Mouse (Mus musculus): ENCODE measurements around the gene Mbd3l1. TPM values are rescaled to one million over a fixed set of nuclear protein-coding genes. Genes with fewer than 3 reads are reported as not detected.
A peak's percentile ranks its signal among the peaks of the same experiment; 100 is the strongest.

Mbd3l1 gene
- not detected in 2 replicates for polyA plus RNA-seq (2015; fragmentation: Nextera tagmentation; extraction: Ambion mirVana)

DNA sequence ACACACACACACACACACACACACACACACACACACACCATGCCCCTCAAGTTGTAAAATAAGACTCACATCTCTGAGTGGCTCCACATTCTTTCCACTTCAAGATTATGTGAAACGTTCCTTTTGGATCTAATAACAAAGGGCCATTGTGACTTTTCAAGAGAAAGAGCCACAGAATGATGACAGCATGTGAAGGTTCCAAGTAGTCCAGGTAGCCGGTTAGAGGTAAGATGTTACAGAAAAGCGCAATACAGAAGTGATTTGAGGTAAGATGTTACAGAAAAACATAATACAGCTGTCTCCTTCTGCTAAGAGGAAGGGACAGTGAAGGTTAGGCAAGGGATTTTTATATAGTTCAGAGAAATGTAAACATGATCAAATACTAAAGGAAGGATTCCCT, at the start of gene Mbd3l1, which contains the start of gene Zfp558:
Gene Mbd3l1, plus strand, starts transcription at position 192 of the 400 bp plus-strand sequence.
Gene Zfp558, minus strand, starts transcription at position 101 of the 400 bp plus-strand sequence.
- Histone ChIP-seq H3K27ac (no peak within 1 kb of the TSS), H3K4me3 (replicated peaks) (no peak within 1 kb of the TSS), H3K4me2 (replicated peaks) (no peak within 1 kb of the TSS), H3K9ac (no peak within 1 kb of the TSS), H3K27me3 (replicated peaks) (no peaks in the 10 kb centered on the region), H3K36me3 (no peaks in the 10 kb centered on the region), H3K4me1 (replicated peaks) (no peaks in the 10 kb centered on the region), H3K9me3 (no peaks in the 10 kb centered on the region)
- WGBS = 78% methylated on average over 3 of the region's 3 CpGs
- ATAC-seq = no peak

DNA sequence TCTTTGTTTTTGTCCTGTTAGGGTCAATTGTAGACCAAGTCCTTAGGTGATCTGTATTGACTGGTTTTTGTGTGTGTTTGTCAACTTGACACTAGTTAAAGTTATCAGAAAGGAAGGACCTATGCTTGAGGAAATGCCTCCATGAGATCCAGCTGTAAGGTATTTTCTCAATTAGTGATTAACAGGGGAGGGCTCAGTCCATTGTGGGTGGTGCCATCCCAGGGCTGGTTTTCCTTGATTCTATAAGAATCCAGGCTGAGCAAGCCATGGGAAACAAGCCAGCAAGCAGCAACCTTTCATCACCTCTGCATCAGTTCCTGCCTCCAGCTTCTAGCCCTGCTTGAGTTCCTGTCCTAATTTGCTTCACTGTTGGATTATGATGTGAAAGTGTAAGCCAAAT, 47.8 kb upstream of the Mbd3l1 start, which contains the start of gene Mbd3l2:
Gene Mbd3l2, plus strand, starts transcription at position 301 of the 400 bp plus-strand sequence.
- ATAC-seq = no peak
- no peak within 1 kb of the TSS for H3K4me3 ChIP-seq (replicated peaks)
- H3K9ac ChIP-seq = no peak within 1 kb of the TSS
- H3K9me3 ChIP-seq = no peaks in the 10 kb centered on the region
- H3K27me3 ChIP-seq (replicated peaks) = no peaks in the 10 kb centered on the region
- no peaks in the 10 kb centered on the region for H3K4me1 ChIP-seq (replicated peaks)
- no peak within 1 kb of the TSS for H3K27ac ChIP-seq
- H3K4me2 ChIP-seq (replicated peaks) = no peak within 1 kb of the TSS
- H3K36me3 ChIP-seq = no peaks in the 10 kb centered on the region

DNA sequence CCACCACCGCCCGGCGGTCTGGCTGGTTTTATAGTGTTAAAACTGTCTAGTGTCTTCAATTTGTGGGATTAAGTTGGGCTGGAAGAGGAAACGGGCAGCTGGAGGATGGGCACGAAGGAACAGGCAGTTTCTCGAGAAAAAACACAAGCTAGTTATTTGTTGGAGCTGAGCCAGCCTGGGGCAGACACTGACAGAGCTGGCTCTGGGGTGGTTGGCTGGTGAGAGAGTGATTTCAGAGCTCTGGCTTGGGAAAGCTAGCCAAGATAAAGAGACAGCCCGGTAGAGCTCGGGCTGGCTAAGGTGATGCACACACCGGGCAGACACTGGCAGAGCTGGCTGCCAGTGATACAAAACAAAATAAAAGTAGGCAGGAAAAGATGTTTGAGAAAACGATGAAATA, 46.5 kb upstream of the Mbd3l1 start:
- H3K4me2 ChIP-seq (replicated peaks) = no peak overlapping the region
- ATAC-seq = no peak
- no peaks in the 10 kb centered on the region for H3K9me3 ChIP-seq
- no peaks in the 10 kb centered on the region for H3K36me3 ChIP-seq
- H3K27ac ChIP-seq = no peak overlapping the region
- no peaks in the 10 kb centered on the region for H3K4me1 ChIP-seq (replicated peaks)
- H3K4me3 ChIP-seq (replicated peaks) = no peak overlapping the region
- no peaks in the 10 kb centered on the region for H3K27me3 ChIP-seq (replicated peaks)
- no peak overlapping the region for H3K9ac ChIP-seq
- 77% methylated on average over 10 of the region's 10 CpGs for WGBS

DNA sequence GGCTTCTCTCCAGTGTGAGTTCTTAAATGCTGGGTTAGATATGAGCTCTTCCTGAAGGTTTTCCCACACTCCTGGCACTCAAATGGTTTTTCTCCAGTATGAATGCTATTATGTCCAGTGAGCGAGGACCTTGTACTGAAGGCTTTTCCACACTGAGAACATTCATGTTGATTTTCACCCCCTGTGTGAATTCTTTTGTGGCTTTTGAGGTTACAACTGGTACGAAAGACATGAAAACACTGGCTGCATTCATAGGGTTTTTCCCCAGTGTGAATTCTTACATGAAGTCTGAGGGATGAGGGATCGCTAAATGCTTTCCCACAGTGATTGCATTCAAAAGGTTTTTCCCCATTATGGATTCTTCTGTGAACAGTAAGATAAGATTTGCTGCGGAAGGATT, 21.6 kb upstream of the Mbd3l1 start:
- H3K4me3 ChIP-seq (replicated peaks) = no peak overlapping the region
- H3K4me2 ChIP-seq (replicated peaks) = no peak overlapping the region
- 92% methylated on average over 4 of the region's 4 CpGs for WGBS
- H3K4me1 ChIP-seq (replicated peaks) = no peaks in the 10 kb centered on the region
- no peaks in the 10 kb centered on the region for H3K27me3 ChIP-seq (replicated peaks)
- no peak for ATAC-seq
- H3K9ac ChIP-seq = no peak overlapping the region
- H3K9me3 ChIP-seq = no peaks in the 10 kb centered on the region
- H3K36me3 ChIP-seq = 0 out of 2 replicates have a peak, but pooled peaks cover 3% of the 10 kb centered on the region
- no peak overlapping the region for H3K27ac ChIP-seq

DNA sequence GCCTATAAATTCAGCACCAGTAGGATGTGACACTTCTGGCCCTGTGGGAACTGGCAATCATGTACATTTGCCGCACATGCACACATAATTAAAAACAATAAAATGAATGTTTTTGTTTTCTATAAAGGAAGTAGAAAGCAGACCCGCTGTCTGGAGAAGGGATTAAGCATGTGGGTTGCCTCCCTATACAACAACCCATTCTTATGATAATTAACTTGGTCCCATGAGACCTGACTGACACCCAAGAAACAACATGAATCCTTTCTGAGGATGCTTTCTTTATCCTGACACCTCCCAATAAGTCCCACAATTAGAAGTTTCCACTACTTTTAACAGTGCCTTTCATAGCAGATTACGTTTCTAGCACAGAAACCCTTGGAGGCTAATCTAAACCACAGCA, 10.8 kb upstream of the Mbd3l1 start:
- H3K4me2 ChIP-seq (replicated peaks) = no peak overlapping the region
- 89% methylated on average over 3 of the region's 3 CpGs for WGBS
- no peak for ATAC-seq

DNA sequence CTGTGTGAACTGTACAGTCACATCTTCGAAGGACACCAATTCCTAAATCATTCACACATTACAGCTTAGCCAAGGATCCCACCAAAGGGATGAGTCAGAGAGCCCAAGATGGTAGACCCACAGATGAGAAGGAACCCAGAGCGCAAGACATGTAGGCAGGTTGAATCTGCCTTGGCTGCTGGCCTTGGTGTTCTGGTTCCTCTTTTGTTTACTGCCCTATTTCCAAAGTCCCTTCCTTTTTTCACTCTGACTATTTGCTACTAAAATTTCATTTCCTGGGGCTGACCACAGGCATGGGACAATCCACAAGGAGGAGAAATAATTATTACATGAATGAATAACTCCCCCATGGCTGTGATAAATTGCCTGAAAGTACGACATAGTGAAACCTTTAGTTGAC, 10.2 kb upstream of the Mbd3l1 start:
- no peak overlapping the region for H3K27ac ChIP-seq
- no peak for ATAC-seq
- no peaks in the 10 kb centered on the region for H3K4me1 ChIP-seq (replicated peaks)
- no peaks in the 10 kb centered on the region for H3K36me3 ChIP-seq
- H3K9me3 ChIP-seq = no peaks in the 10 kb centered on the region
- H3K4me2 ChIP-seq (replicated peaks) = no peak overlapping the region
- no peaks in the 10 kb centered on the region for H3K27me3 ChIP-seq (replicated peaks)
- H3K9ac ChIP-seq = no peak overlapping the region
- no peak overlapping the region for H3K4me3 ChIP-seq (replicated peaks)
- 83% methylated on average over 3 of the region's 3 CpGs for WGBS

More for the DNA sequence above, 10.8 kb upstream of the Mbd3l1 start:
- Histone ChIP-seq H3K27me3 (replicated peaks) (no peaks in the 10 kb centered on the region), H3K36me3 (no peaks in the 10 kb centered on the region), H3K4me3 (replicated peaks) (no peak overlapping the region), H3K9ac (no peak overlapping the region), H3K27ac (no peak overlapping the region), H3K4me1 (replicated peaks) (no peaks in the 10 kb centered on the region), H3K9me3 (no peaks in the 10 kb centered on the region)

DNA sequence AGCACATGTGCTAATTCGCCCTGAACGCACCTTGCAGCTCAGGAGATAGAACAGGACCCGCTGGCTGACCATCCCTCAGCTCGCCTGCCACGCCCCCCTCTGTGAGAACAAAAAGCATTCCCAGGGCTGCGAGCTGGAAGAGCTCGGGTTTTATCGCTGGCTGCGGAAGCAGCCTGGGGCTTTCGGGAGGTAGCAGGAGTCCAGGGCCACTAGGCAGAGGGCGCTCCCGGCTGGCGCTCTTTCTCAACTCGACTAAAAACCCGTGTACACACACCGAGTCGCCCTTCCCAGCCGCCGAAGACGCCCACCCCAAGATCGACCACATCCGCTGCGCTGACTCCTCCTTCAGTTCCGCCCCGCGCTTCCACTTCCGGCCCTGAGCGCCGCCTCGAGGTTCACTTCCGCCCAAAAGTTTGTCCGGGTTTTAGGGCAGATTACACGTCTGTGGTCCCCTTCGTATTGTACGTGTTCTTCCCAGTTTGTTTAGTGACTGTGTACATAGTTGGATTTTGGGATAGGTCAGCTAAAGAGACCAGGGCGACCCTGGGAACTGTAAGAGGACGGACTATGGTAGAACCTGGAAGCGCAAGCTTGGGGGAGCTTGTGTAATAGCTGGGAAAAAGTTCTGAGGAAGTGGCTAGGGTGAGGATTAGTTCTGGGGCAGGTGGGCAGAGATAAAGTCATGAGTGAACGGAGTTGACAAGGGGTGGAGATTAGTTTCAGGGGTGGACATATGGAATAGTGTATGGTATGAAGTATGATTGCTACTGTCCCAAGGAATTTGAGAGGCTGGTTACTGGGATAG, 4.6 kb upstream of the Mbd3l1 start:
- ATAC-seq = peak; percentile 99
- Histone ChIP-seq H3K9me3 (no peaks in the 10 kb centered on the region), H3K36me3 (no peaks in the 10 kb centered on the region), H3K9ac (peak overlapping the region; percentile 57), H3K27me3 (replicated peaks) (no peaks in the 10 kb centered on the region), H3K4me1 (replicated peaks) (no peaks in the 10 kb centered on the region), H3K4me3 (replicated peaks) (peak overlapping the region; percentile 64), H3K27ac (peak overlapping the region; percentile 84), H3K4me2 (replicated peaks) (peak overlapping the region; percentile 84)
- 3% methylated on average over 39 of the region's 39 CpGs for WGBS

DNA sequence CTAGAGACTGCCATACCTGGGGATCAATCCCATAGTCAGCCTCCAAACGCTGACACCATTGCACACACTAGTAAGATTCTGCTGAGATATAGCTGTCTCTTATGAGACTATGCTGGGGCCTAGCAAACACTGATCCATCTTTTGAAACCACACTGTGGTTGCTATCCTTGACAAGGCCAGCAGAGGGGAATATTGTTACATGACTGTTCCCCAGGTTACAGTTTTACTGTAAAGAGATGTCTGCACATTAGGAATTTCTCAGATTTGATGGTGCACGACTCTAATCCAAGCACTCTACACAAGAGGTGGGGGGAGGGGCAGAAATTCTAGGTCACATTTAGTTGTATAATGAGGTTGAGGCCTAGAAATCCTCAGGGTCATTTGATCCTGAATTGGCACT, 29.9 kb downstream of the Mbd3l1 start:
- Histone ChIP-seq H3K36me3 (no peaks in the 10 kb centered on the region), H3K9me3 (no peaks in the 10 kb centered on the region), H3K9ac (no peak overlapping the region), H3K27me3 (replicated peaks) (no peaks in the 10 kb centered on the region), H3K4me3 (replicated peaks) (no peak overlapping the region), H3K4me1 (replicated peaks) (no peaks in the 10 kb centered on the region), H3K27ac (no peak overlapping the region), H3K4me2 (replicated peaks) (no peak overlapping the region)
- no peak for ATAC-seq
- 53% methylated on average over 2 of the region's 2 CpGs for WGBS

Other genes with a start within 250 kb of the Mbd3l1 start
- gene Chordc1, start 186.2 kb upstream of the Mbd3l1 start, polyA plus RNA-seq (2015; fragmentation: Nextera tagmentation; extraction: Ambion mirVana) = 98.2 and 98.3 TPM in 2 replicates
- gene Naalad2, start 75.4 kb upstream of the Mbd3l1 start, polyA plus RNA-seq (2015; fragmentation: Nextera tagmentation; extraction: Ambion mirVana) = 4.8 and 5.0 TPM in 2 replicates
- not detected in 2 replicates for gene Ubtfl1, start 73.9 kb upstream of the Mbd3l1 start, polyA plus RNA-seq (2015; fragmentation: Nextera tagmentation; extraction: Ambion mirVana)
- gene Mbd3l2, start 47.7 kb upstream of the Mbd3l1 start, polyA plus RNA-seq (2015; fragmentation: Nextera tagmentation; extraction: Ambion mirVana) = not detected in 2 replicates
- gene Zfp558, start 91 bp upstream of the Mbd3l1 start, polyA plus RNA-seq (2015; fragmentation: Nextera tagmentation; extraction: Ambion mirVana) = 3.4 and 3.7 TPM in 2 replicates
- gene Muc16, start 196.2 kb downstream of the Mbd3l1 start, polyA plus RNA-seq (2015; fragmentation: Nextera tagmentation; extraction: Ambion mirVana) = 3.5 and 3.8 TPM in 2 replicates

Data from intestine, embryonic 15.5 days (tissue).